Mouse (Mus musculus): Measurements from ENCODE around the gene Lipe. TPM values are rescaled to one million over a fixed set of nuclear protein-coding genes. Genes with fewer than 3 reads are reported as not detected.
A peak's percentile ranks its signal among the peaks of the same experiment; 100 is the strongest.
"Not testable (repeated sequence)": the region's sequence is repeated elsewhere in the genome, so short reads cannot be mapped to it uniquely, and the experiment has no call there.

The Lipe gene
- total RNA-seq (2021) = 1 to 10 TPM; 7.3 to 8.3 TPM
- long read RNA-seq, experiment 1, partial matches to known transcripts = 1 of 6 reads
- long read RNA-seq, experiment 1, other reads (novel, unspliced or antisense) = 4 of 6 reads
- long read RNA-seq, experiment 2, partial matches to known transcripts = 0 of 2 reads
- long read RNA-seq, experiment 2, other reads (novel, unspliced or antisense) = 0 of 2 reads

DNA sequence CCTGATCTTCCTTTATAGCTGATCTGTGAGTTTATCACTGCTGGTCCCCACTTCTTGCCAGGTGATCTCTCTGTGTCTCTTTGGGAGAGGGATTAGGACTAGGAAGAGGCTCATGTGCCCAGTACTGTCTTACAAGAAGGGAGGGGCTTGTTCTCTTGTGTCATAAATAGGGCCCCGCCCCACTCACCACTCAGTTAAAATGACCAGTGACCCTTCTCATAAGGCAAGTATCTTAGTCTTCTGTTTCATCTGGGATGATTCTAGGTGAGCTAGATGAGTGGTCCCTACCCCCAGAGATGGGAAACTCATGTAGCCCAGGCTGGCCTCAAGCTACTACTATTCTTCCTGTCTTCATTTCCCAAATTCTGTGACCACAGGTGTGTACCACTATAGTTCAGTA, at the start of gene Lipe:
Gene Lipe, minus strand, starts transcription at position 101 of the 400 bp plus-strand sequence.
- DNase-seq (ENCODE audit: low spot score in 2 of 2) = no peak

GRCm38 (mm10) chr7:25440816-25441153, 42.3 kb upstream of the Lipe start:
- no peak for DNase-seq (ENCODE audit: low spot score in 2 of 2)

GRCm38 (mm10) chr7:25439978-25440815, 41.7 kb upstream of the Lipe start:
- DNase-seq (ENCODE audit: low spot score in 2 of 2) = no peak

GRCm38 (mm10) chr7:25439124-25439822, 40.8 kb upstream of the Lipe start:
- no peak for DNase-seq (ENCODE audit: low spot score in 2 of 2)

GRCm38 (mm10) chr7:25436704-25437103, 38.2 kb upstream of the Lipe start:
- DNase-seq (ENCODE audit: low spot score in 2 of 2) = no peak

GRCm38 (mm10) chr7:25436226-25436625, 37.7 kb upstream of the Lipe start:
- DNase-seq (ENCODE audit: low spot score in 2 of 2) = no peak

DNA sequence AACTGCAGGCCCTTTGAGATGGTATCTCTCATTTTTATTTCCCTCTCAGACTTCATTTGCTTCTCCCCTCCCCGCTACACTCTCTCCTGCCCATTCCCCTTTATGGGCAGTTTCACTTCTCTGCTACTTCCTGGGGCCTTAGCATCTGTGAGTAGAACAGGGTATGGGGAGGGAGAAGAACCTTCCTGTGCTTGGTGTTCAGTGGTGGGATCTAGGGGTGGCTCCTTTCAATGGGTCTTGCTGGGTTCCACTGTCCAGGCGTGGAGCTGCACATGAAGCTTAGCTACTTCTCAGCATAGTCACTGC, 37.0 kb upstream of the Lipe start:
- no peak for DNase-seq (ENCODE audit: low spot score in 2 of 2)

GRCm38 (mm10) chr7:25434654-25435545, 36.4 kb upstream of the Lipe start:
- DNase-seq (ENCODE audit: low spot score in 2 of 2) = no peak

GRCm38 (mm10) chr7:25433781-25434560, 35.5 kb upstream of the Lipe start:
- DNase-seq (ENCODE audit: low spot score in 2 of 2) = no peak

GRCm38 (mm10) chr7:25433007-25433541, 34.6 kb upstream of the Lipe start:
- no peak for DNase-seq (ENCODE audit: low spot score in 2 of 2)

DNA sequence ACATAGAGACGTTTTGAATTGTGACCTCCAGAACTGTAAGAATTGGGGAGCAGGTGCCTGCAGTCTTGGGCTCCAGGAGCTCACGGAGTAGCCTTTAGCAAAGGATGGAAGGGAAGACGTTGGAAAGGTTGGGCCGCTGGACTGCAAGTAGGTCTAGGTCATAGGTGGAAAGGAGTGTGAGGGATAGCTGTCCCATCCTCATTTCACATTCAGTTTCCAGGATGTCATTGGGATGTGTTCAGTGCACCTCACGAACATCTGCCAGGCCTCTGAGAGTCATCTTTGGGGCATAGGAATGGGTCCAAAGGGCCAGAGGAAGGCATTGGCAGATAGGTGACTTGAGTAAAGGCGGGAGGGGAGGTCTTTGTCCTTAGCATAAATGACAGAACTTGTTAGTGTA, 33.9 kb upstream of the Lipe start:
- DNase-seq (ENCODE audit: low spot score in 2 of 2) = no peak

- no peak for DNase-seq (ENCODE audit: low spot score in 2 of 2)
Measured at GRCm38 (mm10) chr7:25429886-25430784, 31.6 kb upstream of the Lipe start.

- DNase-seq (ENCODE audit: low spot score in 2 of 2) = no peak
Measured at GRCm38 (mm10) chr7:25428321-25428720, 29.8 kb upstream of the Lipe start.

GRCm38 (mm10) chr7:25427144-25427543, 28.6 kb upstream of the Lipe start:
- DNase-seq (ENCODE audit: low spot score in 2 of 2) = no peak

DNA sequence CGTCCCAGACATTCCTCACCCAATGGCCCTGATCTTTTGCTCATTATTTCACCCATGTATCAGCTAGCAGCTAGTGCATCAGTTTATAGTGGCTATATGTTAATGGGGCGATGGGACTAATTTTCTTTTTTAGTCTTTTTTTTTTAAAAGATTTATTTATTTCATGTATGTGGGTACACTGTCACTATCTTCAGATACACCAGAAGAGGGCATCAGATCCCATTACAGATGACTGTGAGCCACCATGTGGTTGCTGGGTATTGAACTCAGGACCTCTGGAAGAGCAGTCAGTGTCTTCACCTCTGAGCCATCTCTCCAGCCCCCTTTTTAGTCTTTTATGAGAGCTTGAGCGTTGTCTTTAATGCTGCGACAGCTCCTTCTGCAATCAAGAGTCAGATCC, 27.9 kb upstream of the Lipe start:
- DNase-seq (ENCODE audit: low spot score in 2 of 2) = not testable (repeated sequence)

DNA sequence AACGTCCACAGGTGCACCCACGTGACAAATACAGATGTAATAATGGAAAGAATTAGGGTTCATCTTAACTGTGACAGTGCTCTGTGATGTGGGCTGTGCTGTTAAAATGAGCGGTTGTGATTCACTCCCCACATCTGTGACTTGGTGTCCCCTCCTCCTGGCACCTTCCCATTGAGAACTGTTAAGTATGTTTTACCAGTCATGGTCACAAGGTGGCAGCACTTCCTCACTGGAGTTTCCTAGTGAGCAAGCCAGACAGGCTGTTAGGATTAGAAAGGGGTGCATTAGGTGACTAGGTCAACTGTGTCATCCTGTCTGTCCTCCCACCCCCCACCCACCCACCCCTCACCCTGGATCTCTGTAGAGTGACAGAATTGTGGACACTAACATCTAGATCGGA, 25.9 kb upstream of the Lipe start:
- peak; percentile 82 to 88 for DNase-seq (ENCODE audit: low spot score in 2 of 2)

DNA sequence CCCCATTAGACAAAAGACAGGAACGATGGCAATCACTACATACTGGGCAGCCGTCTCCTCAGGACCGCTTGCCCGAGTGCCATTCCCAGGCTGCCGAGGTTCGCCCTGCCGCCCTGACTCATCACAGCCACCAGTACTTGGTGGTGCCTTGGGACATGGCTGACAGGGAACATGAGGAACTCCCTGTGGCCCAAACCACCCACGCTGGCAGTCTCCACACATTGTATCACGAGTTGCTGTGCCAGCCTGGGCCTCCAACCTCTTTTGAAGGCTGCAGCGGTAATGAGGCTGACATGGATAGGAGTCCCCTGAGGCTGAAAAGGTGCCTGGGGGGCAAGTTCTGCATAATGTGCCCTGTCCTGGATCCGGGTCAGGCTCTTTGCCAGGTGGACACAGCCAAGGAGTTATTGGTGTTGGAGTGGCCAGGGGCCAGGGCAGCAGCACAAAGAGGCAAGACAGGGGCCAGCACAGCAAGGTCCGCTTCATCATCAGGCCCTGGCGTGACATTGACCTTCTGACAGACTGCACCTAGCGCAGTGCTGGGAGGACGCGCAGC, 23.9 kb upstream of the Lipe start:
- peak in 1 of 2 experiments; percentile 18 for DNase-seq (ENCODE audit: low spot score in 2 of 2)

- DNase-seq (ENCODE audit: low spot score in 2 of 2) = no peak
Measured at GRCm38 (mm10) chr7:25419943-25420342, 21.4 kb upstream of the Lipe start.

- DNase-seq (ENCODE audit: low spot score in 2 of 2) = no peak
Measured at GRCm38 (mm10) chr7:25419536-25419935, 21.0 kb upstream of the Lipe start.
